Mouse (Mus musculus) stomach, embryonic 15.5 days (tissue): ENCODE measurements at regions not wholly inside any gene's neighbourhood (a gene's known extent, or its start where the extent isn't known, plus 50 kb on each side); places are given as distances from the start of the nearest gene placed in this dataset.
A peak's percentile ranks its signal among the peaks of the same experiment; 100 is the strongest.

Source experiments
- ATAC-seq: fragments of 200-750 bp; cut with Nextera tagmentation; 2 replicates; pipeline ENCODE4 v1.8.0; 2017; ENCODE audit warnings: low read depth, moderate number of reproducible peaks, moderate TSS enrichment; ENCODE audit not compliant: insufficient read depth, low FRiP score
- H3K27ac ChIP-seq: fragments of 300-500 bp; sonication (generic); 2 replicates; pipeline ENCODE4 v1.5.1; 2015; ENCODE audit warnings: mild to moderate bottlenecking, inconsistent platforms
- H3K27me3 ChIP-seq: fragments of 300-500 bp; sonication (generic); replicated peaks from 2 replicates; pipeline ENCODE4 v1.6.1; 2015; ENCODE audit warnings: inconsistent platforms
- H3K36me3 ChIP-seq: fragments of 300-500 bp; sonication (generic); 2 replicates; pipeline ENCODE4 v1.6.1; 2015; ENCODE audit warnings: inconsistent platforms
- H3K4me1 ChIP-seq: fragments of 300-500 bp; sonication (generic); 2 replicates; pipeline ENCODE4 v1.6.1; 2015; ENCODE audit warnings: inconsistent platforms
- H3K4me2 ChIP-seq: fragments of 300-500 bp; sonication (generic); 2 replicates; pipeline ENCODE4 v1.6.1; 2015; ENCODE audit warnings: mild to moderate bottlenecking, inconsistent platforms
- H3K4me3 ChIP-seq: fragments of 300-500 bp; sonication (generic); replicated peaks from 2 replicates; pipeline ENCODE4 v1.5.1; 2015; ENCODE audit warnings: inconsistent platforms
- H3K9ac ChIP-seq: fragments of 300-500 bp; sonication (generic); 2 replicates; pipeline ENCODE4 v1.6.1; 2015; ENCODE audit warnings: inconsistent platforms
- H3K9me3 ChIP-seq: fragments of 300-500 bp; sonication (generic); 2 replicates; pipeline ENCODE4 v1.6.1; 2016; ENCODE audit warnings: inconsistent platforms
- WGBS: fragments of 180-500 bp; shearing (Covaris S2); methylation state at CpG from one replicate; pipeline ENCODE4 v1.1.7; 2015; 5-methylcytosine and 5-hydroxymethylcytosine counted together

- H3K27ac ChIP-seq, result no peak overlapping the region
- H3K4me3 ChIP-seq, result no peak overlapping the region
Observed at GRCm38 (mm10) chr1:43247609-43248008, 50.8 kb upstream of the Fhl2 start.

GRCm38 (mm10) chr1:43250281-43250680 is 53.5 kb upstream of the Fhl2 start:
- WGBS, result 78% methylated on average over 6 of the region's 6 CpGs
- Histone ChIP-seq H3K4me2 (no peak overlapping the region), H3K27ac (no peak overlapping the region), H3K27me3 (no peaks in the 10 kb centered on the region), H3K36me3 (no peaks in the 10 kb centered on the region), H3K4me3 (no peak overlapping the region), H3K4me1 (no peaks in the 10 kb centered on the region), H3K9me3 (no peaks in the 10 kb centered on the region), H3K9ac (no peak overlapping the region)
- ATAC-seq, result no peak

More at GRCm38 (mm10) chr1:43247609-43248008, 50.8 kb upstream of the Fhl2 start:
- Histone ChIP-seq H3K27me3 (no peaks in the 10 kb centered on the region), H3K4me2 (no peak overlapping the region), H3K9ac (no peak overlapping the region), H3K36me3 (no peaks in the 10 kb centered on the region), H3K4me1 (no peaks in the 10 kb centered on the region), H3K9me3 (no peaks in the 10 kb centered on the region)
- WGBS, result 85% methylated on average over 1 of the region's 1 CpGs
- no peak for ATAC-seq

- no peak overlapping the region for H3K27ac ChIP-seq
- no peak overlapping the region for H3K4me2 ChIP-seq
- no peaks in the 10 kb centered on the region for H3K36me3 ChIP-seq
- no peak overlapping the region for H3K9ac ChIP-seq
- no peak for ATAC-seq
- no peak overlapping the region for H3K4me3 ChIP-seq
- H3K27me3 ChIP-seq, result no peaks in the 10 kb centered on the region
- H3K9me3 ChIP-seq, result no peaks in the 10 kb centered on the region
- WGBS, result 77% methylated on average over 7 of the region's 7 CpGs
- H3K4me1 ChIP-seq, result no peaks in the 10 kb centered on the region
Observed at GRCm38 (mm10) chr1:43251356-43251755, 54.6 kb upstream of the Fhl2 start.

- Histone ChIP-seq H3K27me3 (no peaks in the 10 kb centered on the region), H3K9me3 (no peaks in the 10 kb centered on the region), H3K4me2 (no peak overlapping the region), H3K4me1 (no peaks in the 10 kb centered on the region), H3K36me3 (no peaks in the 10 kb centered on the region), H3K9ac (no peak overlapping the region), H3K4me3 (no peak overlapping the region), H3K27ac (no peak overlapping the region)
- no peak for ATAC-seq
- WGBS, result 79% methylated on average over 1 of the region's 1 CpGs
Observed at GRCm38 (mm10) chr1:43254129-43254528, 57.3 kb upstream of the Fhl2 start.

DNA sequence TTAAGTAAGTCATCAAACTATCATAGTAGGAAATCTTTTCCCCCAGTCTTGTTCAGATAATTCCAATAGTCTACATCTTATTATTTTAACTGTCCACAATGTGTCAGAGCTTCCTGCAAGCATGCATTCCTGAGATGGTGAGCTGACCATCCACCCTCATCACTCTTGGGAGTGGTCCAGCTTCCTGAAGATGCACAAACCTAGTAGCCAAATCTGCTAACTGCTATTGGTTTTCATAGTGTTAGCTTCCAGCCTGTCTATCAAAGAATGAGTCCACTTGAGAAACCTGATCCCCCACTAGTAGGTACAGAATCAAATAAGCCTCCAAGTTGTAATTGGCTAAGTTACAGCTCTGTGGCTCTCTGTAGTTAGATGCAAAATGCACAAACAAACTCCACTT is 59.3 kb upstream of the Fhl2 start:
- Histone ChIP-seq H3K9ac (no peak overlapping the region), H3K27me3 (no peaks in the 10 kb centered on the region), H3K9me3 (no peaks in the 10 kb centered on the region), H3K4me2 (no peak overlapping the region), H3K27ac (no peak overlapping the region), H3K4me1 (no peaks in the 10 kb centered on the region), H3K4me3 (no peak overlapping the region), H3K36me3 (no peaks in the 10 kb centered on the region)
- ATAC-seq, result no peak

DNA sequence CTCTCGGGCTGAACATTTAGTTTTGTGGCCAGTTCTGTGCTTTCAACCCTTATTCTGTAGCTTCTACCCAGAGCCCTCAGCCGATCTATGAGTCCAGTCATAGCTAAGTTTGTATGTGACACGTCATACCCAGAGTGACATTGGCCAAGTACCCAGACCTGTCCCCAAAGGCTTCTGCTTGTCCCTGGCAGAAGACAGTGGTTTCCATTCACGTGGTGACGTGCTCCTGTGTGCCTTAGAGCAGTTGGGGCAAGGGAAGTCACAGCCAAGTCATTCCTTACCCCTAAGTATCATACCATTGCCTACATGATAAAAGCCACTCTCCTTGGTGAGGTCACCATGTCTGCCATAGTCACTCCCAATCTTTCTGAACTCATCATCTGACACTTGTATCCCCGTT is 61.1 kb upstream of the Fhl2 start:
- H3K9ac ChIP-seq, result no peak overlapping the region
- no peak overlapping the region for H3K4me3 ChIP-seq
- no peaks in the 10 kb centered on the region for H3K9me3 ChIP-seq
- no peak overlapping the region for H3K4me2 ChIP-seq
- 79% methylated on average over 6 of the region's 6 CpGs for WGBS
- H3K36me3 ChIP-seq, result no peaks in the 10 kb centered on the region
- H3K27me3 ChIP-seq, result no peaks in the 10 kb centered on the region
- H3K27ac ChIP-seq, result no peak overlapping the region
- no peak for ATAC-seq
- no peaks in the 10 kb centered on the region for H3K4me1 ChIP-seq

DNA sequence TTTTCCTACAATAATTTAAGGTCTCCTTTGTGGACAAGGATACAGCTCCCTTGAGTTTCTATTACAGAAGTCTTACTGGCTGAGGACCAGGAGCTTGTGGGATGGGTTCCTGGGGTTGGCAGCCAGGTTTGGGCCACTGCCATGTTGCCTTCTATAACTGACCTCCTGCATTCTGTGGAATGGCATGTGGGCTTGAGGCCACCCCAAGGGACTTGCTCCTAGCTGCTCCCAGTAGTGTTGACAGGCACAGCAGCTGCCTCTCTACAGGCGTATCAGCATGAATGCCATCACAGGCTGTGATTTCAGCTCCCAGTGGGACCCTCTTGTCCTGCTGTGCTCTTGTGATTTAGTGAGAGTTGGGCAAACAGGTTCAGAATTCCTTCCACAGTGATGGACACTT is 63.1 kb upstream of the Fhl2 start:
- WGBS, result 84% methylated on average over 1 of the region's 1 CpGs
- H3K4me3 ChIP-seq, result no peak overlapping the region
- H3K27me3 ChIP-seq, result no peaks in the 10 kb centered on the region
- H3K9me3 ChIP-seq, result no peaks in the 10 kb centered on the region
- no peak overlapping the region for H3K9ac ChIP-seq
- no peak overlapping the region for H3K4me2 ChIP-seq
- H3K27ac ChIP-seq, result no peak overlapping the region
- ATAC-seq, result no peak
- peaks cover 3% of the 10 kb centered on the region; the same call in 1 of the 2 replicates for H3K4me1 ChIP-seq
- no peaks in the 10 kb centered on the region for H3K36me3 ChIP-seq

- Histone ChIP-seq H3K4me3 (no peak overlapping the region), H3K9me3 (no peaks in the 10 kb centered on the region), H3K4me2 (no peak overlapping the region), H3K9ac (no peak overlapping the region), H3K27me3 (no peaks in the 10 kb centered on the region), H3K36me3 (no peaks in the 10 kb centered on the region), H3K27ac (no peak overlapping the region), H3K4me1 (peaks cover 3% of the 10 kb centered on the region; the same call in 1 of the 2 replicates)
- no peak for ATAC-seq
- WGBS, result 86% methylated on average over 4 of the region's 4 CpGs
Observed at GRCm38 (mm10) chr1:43260491-43260890, 63.7 kb upstream of the Fhl2 start.

- Histone ChIP-seq H3K9ac (no peak overlapping the region), H3K4me3 (no peak overlapping the region), H3K36me3 (no peaks in the 10 kb centered on the region), H3K27me3 (no peaks in the 10 kb centered on the region), H3K4me1 (peaks cover 3% of the 10 kb centered on the region; the same call in 1 of the 2 replicates), H3K9me3 (no peaks in the 10 kb centered on the region), H3K27ac (no peak overlapping the region), H3K4me2 (no peak overlapping the region)
- peak; percentile 50; the same call in 1 of the 2 replicates for ATAC-seq
- 16% methylated on average over 5 of the region's 5 CpGs for WGBS
Observed at GRCm38 (mm10) chr1:43264407-43264889, 67.7 kb upstream of the Fhl2 start.

- Histone ChIP-seq H3K27ac (no peak overlapping the region), H3K36me3 (no peaks in the 10 kb centered on the region), H3K27me3 (no peaks in the 10 kb centered on the region), H3K4me1 (peaks cover 3% of the 10 kb centered on the region; the same call in 1 of the 2 replicates), H3K4me3 (no peak overlapping the region), H3K9ac (no peak overlapping the region), H3K4me2 (no peak overlapping the region), H3K9me3 (no peaks in the 10 kb centered on the region)
- ATAC-seq, result no peak
- 69% methylated on average over 5 of the region's 5 CpGs for WGBS
Observed at GRCm38 (mm10) chr1:43265699-43266455, 69.1 kb upstream of the Fhl2 start.

- Histone ChIP-seq H3K27ac (no peak overlapping the region), H3K4me1 (peaks cover 1% of the 10 kb centered on the region; the same call in 1 of the 2 replicates), H3K27me3 (no peaks in the 10 kb centered on the region), H3K9ac (no peak overlapping the region), H3K4me2 (no peak overlapping the region), H3K4me3 (no peak overlapping the region), H3K9me3 (no peaks in the 10 kb centered on the region), H3K36me3 (no peaks in the 10 kb centered on the region)
- ATAC-seq, result no peak
- 38% methylated on average over 7 of the region's 7 CpGs for WGBS
Observed at GRCm38 (mm10) chr1:43269685-43270084, 72.9 kb upstream of the Fhl2 start.

- 79% methylated on average over 2 of the region's 2 CpGs for WGBS
- Histone ChIP-seq H3K27ac (no peak overlapping the region), H3K9ac (no peak overlapping the region), H3K4me1 (no peaks in the 10 kb centered on the region), H3K9me3 (no peaks in the 10 kb centered on the region), H3K4me2 (no peak overlapping the region), H3K36me3 (no peaks in the 10 kb centered on the region), H3K4me3 (no peak overlapping the region), H3K27me3 (no peaks in the 10 kb centered on the region)
- ATAC-seq, result no peak
Observed at GRCm38 (mm10) chr1:43273236-43273868, 76.6 kb upstream of the Fhl2 start.
